Mouse (Mus musculus): ENCODE data around the gene Tmem101.
A peak's percentile ranks its signal among the peaks of the same experiment; 100 is the strongest.
"Not testable (repeated sequence)": the region's sequence is repeated elsewhere in the genome, so short reads cannot be mapped to it uniquely, and the experiment has no call there.

The Tmem101 gene

DNA sequence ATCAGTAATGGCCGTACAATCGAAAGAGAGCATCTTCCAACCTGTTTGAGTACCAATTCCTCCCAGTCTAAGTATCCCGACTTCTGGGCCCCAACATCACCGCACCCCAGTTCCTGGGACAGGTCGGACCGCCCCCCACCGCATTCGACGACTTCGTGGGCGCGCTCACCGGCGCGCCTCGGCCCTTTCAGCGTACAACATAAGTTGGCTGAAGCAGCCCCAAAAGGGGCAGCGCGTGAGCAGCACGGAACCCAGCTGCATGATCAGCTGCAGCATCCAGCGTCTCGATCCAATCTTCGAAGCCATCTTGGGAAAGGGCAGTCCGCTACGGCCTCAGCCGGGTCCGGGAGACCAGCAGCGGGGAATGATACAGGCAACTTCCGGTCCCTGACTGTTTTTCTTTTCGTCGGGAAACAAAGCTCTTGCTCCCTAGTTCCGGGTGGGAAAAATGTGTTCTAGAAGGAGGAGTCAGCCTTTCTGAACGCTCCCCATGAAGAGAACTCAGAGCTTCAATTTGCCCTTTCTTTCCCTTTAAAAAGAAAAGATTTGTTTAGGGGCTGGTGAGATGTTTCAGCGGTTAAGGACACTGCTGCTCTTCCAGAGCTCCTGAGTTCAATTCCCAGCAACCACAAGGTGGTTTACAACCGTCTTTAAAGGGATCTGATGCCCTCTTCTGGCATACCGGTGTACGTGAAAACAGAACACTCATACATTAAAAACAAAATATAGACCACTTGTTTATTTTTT, at the start of gene Tmem101:
Gene Tmem101, minus strand, starts transcription at position 366 of the 747 bp plus-strand sequence.
- peak; percentile 93 to 95 for DNase-seq

DNA sequence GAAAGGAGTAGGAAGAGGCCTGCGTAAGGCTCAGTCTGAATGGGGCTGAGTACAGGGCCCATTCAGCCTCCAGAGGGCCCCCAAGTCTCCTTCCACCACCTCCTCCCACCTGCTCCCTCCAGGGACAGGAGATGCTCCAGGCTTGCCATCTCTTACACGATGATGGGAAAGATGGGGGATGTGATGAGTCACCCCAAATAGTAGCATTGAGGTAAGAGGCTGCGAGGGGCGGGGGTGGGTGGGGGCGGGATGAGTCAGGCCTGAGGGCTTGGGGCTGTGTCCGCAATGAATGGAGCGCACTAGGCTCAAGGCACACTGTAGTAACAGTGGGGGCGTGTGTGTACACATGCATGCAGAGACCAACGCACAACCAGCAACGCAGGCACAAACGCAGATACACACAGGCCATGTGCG, 45.2 kb upstream of the Tmem101 start:
- DNase-seq: no peak

DNA sequence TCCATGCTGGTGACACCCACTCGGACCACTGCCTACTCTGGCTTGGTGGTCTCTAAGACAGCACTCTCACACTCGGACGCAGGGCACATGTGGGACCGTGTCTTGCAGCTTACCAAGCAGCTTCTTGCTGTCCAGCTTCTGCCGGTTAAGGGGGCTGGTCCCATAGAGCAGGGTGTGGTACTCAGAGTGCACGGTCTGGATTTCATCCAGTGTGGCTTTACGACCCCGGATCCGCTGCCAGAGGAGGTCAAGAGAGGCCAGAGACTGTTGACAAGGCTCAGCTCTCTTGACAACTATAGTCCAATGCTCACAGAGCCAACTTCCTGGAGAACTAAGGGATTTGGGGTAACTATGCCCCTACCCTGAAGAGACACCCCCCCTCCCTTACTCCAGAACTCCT, 43.7 kb upstream of the Tmem101 start:
- DNase-seq: peak in 1 of 2 experiments; percentile 34

DNA sequence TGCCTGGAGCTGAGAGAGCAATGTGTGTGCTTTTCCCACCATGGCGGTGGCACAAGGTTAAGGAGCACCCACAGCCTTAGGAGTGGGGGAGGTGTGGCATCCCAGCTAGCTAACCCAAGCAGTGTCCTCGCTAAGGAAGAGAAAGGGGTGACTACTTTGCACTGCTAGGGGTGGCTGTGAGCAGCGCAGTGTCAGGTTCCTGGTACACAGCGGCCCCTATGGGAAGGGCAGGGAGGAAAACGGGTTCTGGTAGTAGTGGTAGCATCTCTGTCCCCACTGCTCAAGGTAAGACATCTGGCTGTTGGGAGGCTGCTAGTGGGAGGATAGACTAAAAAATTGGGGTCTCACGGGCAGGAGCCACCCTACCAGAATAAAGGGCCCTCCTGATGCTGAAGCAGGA, 42.0 kb upstream of the Tmem101 start:
- DNase-seq: peak in 1 of 2 experiments; percentile 15

DNA sequence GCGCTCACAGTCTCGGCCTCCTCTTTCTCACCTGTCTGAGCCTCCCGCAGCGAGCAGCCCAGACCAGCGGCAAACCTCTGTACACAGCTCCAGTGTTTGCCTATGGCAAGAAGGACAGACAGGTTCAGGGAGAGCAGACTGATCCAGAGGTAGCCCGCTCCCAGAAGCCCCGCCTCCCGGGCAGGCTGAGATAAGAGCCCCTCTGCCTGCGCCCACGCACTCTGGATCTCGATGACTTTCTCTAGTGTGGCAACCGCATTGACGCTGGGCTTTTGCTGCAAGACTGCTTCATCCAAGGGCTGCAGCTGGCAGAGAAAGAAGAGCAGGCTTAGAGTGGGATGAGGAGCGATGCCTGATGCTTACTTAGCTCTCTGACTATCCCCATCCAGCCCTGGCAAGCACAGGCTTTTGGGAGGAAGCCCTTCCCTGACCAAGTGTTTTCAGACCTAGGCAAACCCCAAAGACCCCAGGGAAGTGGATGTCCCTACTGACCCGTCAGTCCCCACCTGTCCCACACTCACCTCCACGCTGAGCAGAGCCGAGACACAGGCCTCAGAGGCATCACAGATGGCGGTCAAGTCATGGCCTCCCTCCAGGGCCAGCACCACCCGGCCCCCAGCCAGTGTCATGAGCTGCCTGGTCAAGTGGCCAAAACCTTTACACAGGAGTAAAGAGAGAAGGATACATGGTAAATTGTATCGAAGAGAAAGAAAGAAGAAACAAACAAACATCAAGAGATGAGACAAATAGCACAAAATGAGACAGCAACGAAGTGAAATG, 40.0 kb upstream of the Tmem101 start:
- DNase-seq: peak in 1 of 2 experiments; percentile 35

DNA sequence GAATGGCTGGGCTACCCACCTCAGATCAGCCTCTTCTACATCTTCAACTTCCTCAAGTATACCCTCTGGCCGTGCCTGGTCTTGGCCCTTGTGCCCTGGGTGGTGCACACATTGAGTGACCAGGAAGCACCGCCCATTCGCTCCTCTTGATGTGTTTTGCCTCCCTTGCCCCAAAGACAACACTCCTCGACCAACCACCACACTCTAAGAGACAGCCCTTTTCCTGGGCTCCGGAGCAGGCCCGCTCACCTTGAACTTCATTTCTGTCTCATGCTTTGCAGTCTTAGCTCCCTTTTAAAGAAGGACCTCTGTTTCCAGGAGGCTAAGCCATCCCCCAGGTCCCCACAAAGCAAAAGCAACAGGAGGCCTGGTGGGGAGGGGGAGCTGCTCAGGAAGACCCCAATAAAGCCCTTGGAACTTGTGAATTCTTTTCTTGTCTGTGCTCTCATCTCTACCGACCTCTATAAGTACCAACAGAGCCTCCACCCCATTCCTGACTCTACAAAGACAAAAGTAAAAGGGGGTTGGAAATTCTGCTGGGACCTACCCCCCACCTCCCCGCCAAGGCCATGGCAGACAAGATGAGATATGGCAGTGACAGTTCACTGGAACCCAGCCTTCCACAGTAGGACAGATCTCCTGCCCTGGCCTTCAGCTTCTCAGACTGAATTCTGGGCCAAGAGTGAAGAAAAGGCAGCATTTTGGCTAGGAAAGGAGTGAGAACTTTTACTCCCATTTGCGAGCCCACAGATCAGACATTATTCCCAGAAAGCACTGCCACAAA, 37.6 kb upstream of the Tmem101 start:
- DNase-seq: no peak

DNA sequence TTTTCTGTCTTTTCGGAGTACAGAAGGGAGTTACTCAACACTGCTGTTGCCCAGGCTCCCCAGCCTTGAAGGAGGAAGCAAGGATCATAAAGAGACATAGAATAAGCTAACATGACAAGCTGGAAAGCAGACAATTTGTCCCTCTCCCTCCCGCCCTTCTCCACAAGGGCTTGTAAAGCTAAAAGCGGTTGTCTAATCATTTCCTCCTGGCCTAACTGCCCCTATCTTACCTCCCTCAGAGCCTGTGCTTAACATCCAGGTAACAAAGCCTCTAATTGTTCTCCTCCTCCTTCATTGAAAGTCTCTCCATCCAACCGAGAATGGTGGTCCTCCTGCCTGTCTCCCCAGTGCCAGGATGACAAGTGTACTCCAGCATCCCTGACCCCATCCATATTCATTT, 34.6 kb upstream of the Tmem101 start:
- no peak for DNase-seq

DNA sequence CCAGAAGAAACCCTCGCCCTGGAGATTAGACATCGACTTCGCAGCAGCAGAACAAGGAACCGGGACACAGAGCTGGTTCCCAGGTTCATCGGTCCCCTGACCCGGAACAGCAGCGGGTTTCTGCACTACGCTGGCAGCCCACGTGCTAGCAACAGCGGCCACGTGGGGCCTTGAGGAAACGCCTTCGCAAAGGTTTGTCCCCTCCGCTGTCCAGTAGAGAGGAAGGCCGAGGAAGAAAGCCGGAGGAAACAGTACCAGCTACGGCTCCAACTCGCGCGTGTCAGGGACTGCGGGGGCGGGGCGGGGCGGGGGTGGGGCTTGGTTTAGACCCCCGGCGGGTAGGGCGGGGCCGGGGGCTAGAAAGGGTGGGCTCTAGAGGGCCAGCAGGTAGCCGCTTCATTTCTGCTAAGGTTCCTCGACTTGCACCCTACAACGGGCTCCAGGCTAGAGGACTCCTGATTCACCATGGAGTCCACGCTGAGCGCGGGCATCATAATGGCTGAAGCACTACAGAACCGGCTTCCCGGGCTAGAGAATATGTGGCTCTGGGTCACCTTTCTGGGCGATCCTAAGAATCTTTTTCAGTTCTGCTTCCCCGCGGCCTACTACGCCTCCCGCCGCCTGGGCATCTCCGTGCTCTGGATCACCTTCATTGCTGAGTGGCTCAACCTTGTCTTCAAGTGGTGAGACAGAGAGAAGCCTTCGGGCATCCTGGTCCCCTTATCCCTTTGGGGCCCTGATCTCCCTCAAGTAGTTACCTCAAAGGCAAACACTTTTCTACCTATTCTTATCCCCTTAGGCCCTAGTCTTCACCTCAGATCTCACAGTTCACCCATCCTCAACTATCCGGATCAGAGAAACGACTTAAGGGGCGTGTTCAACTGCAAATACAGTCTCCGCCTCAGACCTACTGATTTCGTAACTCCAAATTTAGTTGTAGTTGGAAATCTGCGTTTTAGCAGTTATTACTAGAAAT, 33.5 kb upstream of the Tmem101 start, which contains the start of gene G6pc3:
Gene G6pc3, plus strand, starts transcription at position 160 of the 976 bp plus-strand sequence.
- DNase-seq: peak; percentile 96 to 97

DNA sequence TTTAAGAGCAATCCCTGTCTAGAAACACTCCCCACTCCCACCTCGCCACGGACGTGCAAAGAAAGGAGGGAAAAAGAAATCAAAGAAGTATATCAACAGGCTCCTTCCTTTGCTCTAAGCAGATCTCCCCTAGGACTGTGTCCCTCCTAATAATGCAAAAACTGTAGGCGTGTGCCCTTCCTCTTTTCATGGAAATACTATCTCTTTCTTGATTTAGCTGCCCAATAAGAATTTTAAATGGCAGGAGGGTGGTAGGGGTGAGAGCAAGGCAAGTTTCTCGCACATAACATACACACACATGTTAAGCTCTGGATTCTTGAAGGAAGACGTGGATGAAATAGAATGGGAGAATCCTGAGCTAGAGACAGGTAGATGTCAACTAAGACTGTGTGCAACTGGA, 32.8 kb upstream of the Tmem101 start:
- no peak for DNase-seq

DNA sequence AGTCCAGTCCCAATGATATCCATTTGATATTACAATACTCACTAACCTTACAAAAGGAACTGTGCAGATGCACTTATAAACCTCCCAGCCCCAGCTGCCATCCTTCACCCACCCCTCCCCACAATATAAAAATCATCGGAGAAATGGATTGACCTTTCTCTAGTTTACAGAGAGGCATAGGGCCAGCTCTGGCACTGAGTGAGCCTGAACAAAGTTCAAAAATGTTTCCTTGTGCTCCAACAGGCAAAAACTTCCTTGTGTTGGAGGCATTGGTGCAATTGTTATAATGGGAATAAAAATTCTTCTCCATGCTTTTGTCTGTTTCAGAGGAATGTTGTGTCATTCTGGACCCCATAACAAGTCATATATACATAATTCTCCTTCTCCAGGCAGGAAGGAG, 30.0 kb upstream of the Tmem101 start:
- DNase-seq: peak in 1 of 2 experiments; percentile 36

DNA sequence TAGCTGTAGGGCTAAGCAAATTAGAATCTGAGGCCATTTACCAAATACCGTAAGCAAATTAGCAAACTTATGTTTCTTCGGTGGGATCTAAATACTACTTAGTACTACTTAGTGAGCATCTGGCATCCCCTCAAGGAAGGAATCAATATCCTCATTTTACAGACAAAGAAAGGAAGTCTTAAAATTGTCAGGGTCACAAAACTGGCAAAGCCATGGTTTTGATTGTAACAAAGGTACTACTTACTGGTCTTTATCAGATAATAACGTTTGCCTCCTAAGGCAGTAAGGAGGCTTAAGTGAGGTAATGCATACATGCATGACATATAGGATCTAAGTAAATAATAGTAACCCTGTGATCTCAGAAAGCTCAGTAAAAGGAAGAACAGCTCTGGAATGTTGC, 29.5 kb upstream of the Tmem101 start:
- DNase-seq: no peak

DNA sequence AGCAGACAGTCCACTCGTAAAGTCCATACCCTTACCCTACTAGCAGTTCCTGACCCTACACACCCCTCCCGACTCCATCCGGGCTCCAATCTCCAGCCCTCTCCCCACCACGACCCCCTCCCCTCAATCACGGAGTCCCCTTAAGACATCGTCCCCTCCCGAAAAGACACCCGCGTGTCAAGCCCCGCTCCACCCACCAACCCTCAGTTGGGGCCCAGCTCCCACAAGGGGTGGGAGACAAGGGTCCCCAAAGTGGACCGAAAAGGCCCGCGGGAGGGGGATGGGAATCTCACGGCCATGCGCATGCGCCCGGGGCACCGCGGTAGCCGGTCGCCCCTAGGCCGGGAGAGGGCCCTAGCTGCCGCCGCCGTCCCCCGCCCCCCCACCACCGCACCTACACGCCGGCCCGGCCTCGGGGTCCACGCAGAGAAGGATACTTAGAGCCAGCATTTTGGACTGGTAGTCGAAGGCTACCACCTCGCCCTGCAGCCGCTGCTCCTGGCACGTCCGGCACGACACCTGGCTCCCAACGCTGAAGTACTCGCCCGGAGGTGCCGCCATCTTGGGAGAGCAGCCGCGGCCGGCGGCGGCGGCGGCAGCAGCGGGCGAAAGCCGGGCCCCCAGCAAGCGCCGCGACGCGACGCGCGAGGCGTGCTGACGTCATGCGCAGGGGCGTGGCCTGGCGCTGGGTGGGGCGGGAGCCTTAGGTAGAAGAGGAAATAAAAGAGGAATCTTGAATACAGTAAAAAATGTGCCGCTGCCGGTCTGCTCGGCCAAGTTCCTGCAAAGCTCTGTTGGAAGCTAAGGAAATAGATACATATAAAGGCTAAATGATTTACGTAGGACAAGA, 28.7 kb upstream of the Tmem101 start, which contains the start of gene Lsm12:
Gene Lsm12, minus strand, starts transcription at position 651 of the 850 bp plus-strand sequence.
- DNase-seq: peak; percentile 96

DNA sequence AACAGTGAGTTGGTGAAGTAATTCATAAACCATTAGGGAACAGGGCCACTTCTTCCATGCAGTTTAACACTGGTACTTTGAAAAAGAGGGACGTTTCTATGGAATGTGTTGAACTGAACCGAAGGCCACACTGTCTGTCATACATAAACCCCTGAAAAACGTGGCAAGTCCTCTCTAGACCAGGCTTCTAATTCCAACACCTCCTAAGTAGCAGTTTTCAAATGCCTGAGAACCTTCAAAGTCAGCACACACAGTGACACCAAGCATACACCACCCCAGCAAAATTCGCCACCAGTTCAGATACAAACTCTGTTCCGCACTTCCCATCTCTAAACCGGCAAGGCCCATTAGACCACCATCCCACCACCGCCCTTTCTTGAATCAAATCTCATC, 28.0 kb upstream of the Tmem101 start:
- DNase-seq: no peak

DNA sequence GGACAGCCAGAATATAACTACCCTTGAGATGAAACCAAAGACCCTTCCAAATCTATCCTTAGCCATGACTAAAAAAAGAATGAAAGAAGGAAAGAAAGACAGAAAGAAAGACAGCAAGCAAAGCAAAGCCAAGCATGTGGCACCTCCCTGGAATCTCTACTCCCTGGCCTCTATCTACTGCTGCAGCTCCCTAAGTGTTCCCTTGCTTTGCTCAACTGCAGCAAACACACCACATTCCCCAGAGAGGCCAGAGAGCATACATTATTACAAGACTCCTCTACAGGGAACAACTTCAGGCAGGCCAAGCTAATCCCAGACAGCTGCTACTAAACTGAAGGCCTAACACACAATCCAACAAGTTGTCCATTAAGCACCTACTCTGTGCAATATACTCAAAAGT, 23.6 kb upstream of the Tmem101 start:
- no peak for DNase-seq

DNA sequence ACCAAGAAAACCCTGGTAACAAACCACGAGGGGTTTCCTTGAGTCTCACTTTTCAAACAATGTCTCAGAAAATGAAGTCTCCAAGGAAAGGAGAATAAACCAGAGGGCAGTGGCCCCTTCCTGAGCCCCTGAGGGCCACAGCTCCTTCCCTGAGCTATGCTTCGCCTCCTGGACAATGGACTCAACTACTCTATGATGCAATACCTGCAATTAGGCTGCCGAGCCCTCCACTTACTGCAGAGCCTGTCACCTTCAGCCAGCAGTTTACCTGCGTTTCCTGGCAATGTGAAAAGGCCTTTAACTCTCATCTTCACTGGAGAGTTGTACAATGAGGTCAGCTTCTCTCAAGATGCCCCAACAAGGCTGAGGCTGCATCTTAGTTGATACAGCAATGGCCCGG, 12.5 kb upstream of the Tmem101 start:
- DNase-seq: no peak

DNA sequence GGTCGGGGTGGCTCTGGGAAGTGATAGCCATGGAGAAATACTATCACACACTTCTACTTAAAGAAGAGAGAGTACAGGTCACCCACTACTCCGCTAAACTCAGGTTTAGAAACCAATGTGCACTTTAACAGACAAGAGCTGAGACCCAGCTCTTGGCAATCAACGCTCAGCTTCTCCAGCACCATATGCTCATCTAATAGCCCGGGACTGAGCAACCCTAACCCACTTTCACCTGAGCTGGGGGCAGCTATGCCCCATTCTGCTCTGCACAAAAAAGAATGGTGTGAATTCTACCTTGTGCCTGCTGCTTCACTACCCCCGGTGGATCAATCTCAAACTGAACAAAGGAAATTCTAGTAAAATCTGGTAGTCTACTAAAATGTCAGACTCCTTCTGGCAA, 11.3 kb upstream of the Tmem101 start:
- no peak for DNase-seq

DNA sequence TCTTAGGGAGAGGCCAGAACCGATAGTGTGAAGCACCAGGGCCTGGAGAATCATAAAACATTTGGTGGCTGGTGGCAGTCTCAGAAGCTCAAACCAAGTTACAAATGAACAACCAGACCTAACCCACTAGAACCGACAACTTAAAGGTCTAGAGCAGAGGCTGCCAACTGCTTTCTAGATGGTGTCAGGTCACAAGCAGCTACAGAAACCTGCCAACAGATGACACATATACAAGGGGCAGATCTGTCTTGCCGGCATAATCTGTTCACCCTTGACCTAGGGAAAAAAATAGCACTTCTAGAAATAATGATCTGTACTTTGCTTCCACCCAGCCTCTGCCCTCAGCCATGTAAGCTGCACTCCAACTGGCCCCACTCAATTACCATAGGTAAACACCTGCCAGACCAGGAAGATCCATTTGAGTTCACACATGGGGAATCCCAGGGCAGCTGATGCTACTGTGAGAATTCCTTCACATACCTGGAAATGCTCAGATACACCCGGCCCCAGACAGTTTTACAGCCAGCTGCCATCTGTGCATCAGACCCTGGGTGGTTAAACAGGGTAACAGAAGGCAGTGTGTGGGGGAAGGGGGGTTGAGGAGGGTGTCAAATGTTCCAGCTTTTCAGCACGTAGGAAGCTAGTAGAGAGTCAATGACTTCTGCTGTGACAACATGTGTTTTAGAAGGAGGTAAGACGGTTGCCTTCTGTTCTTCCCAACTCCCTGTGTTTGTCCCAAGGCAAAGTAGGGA, 9.9 kb upstream of the Tmem101 start:
- peak in 1 of 2 experiments; percentile 45 for DNase-seq

DNA sequence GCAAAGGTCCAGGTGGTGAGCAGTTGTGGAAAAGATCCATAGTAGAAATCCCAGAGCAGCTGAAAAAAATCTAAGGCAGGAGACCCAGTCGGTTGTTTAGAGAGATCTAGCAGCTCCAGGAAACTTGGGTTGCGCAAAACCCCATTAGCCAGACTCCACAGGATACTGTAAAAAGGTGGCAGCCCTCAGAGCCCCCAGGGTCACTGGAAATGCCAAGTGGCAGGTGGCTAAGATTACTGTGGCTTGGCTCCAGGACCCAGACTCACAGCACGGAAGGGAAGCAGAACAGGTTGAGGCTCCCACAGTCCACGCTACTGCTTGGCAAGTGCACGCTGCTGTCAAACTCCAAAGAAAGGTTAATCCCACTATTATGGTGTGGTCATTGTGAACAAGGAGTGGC, 3.6 kb upstream of the Tmem101 start:
- no peak for DNase-seq

DNA sequence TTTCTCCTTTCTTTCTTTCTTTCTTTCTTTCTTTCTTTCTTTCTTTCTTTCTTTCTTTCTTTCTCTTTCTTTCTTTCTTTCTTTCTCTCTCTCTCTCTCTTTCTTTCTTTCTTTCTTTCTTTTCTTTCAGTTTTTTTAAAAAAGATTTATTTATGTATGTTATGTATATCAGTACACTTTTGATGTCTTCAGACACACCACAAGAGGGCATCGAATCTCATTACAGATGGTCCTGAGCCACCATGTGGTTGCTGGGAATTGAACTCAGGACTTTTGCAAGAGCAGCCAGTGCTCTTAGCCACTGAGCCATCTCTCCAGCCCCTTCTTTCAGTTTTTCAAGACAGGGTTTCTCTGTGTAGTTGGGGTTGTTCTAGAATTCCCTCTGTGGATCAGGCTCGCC, 1.8 kb upstream of the Tmem101 start:
- DNase-seq: not testable (repeated sequence)

DNA sequence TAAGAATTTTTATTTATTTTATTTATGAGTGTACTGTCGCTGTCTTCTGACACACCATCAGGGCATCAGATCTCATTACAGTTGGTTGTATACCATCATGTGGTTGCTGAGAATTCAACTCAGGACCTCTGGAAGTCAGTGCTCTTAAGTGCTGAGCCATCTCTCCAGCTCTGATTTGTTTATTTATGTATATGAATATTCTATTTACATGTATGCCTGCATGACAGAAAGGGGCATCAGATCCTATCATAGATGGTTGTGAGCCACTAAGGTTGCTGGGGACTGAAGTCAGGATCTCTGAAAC, 534 bp upstream of the Tmem101 start:
- DNase-seq: no peak

Data from kidney, postnatal 25 days (tissue).